ENCODE assay signal across 17 mouse cellular contexts in the genomic region with DNA sequence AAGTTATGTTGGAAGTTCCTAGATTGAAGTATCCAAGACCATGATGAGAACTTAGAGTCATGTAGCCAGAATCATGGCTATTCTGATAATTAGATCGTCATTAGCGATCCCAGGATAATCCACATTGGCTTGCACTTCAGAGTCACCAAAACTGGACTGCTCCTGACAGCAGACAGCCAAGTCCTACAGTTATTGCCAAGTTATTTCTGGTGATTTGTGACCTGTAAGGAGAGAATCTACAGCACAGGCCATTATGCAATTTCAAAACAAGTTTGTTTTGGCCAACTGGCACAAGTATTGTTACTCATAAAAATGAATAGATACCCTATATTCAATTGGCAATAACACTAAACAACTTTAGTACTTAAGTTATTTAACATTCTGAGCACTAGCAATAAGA.
"Had no signal": no experiment of that assay in that cellular context is flagged by ENCODE, and none has a peak within 500 bp of the region (broad histone marks: within the 10 kb centered on the region; RNA-seq: fewer than 3 reads in every experiment).

No protein-coding gene starts in this region.

- H3K9ac ChIP-seq: intestine, embryonic 15.5 days; kidney, embryonic 15.5 days; limb, embryonic 12.5 days; limb, embryonic 15.5 days; liver, embryonic 12.5 days; liver, embryonic 15.5 days; lung, embryonic 15.5 days had no signal

- H3K4me1 ChIP-seq: intestine, embryonic 15.5 days; kidney, embryonic 15.5 days; limb, embryonic 12.5 days; limb, embryonic 15.5 days; liver, embryonic 12.5 days; liver, embryonic 15.5 days; lung, embryonic 15.5 days had no signal

- H3K27me3 ChIP-seq: intestine, embryonic 15.5 days; kidney, embryonic 15.5 days; limb, embryonic 12.5 days; limb, embryonic 15.5 days; liver, embryonic 12.5 days; liver, embryonic 15.5 days; lung, embryonic 15.5 days had no signal

- H3K4me2 ChIP-seq: intestine, embryonic 15.5 days; kidney, embryonic 15.5 days; limb, embryonic 12.5 days; limb, embryonic 15.5 days; liver, embryonic 12.5 days; liver, embryonic 15.5 days; lung, embryonic 15.5 days; midbrain, embryonic 11.5 days had no signal

- H3K27ac ChIP-seq: intestine, embryonic 15.5 days; kidney, embryonic 15.5 days; limb, embryonic 12.5 days; limb, embryonic 15.5 days; liver, embryonic 12.5 days; liver, embryonic 15.5 days; lung, embryonic 15.5 days had no signal

- H3K9me3 ChIP-seq: intestine, embryonic 15.5 days; kidney, embryonic 15.5 days; limb, embryonic 12.5 days; limb, embryonic 15.5 days; liver, embryonic 12.5 days; liver, embryonic 15.5 days; lung, embryonic 15.5 days had no signal

- ATAC-seq: intestine, embryonic 15.5 days; liver, embryonic 12.5 days had no signal

- H3K4me3 ChIP-seq: intestine, embryonic 15.5 days; kidney, embryonic 15.5 days; limb, embryonic 12.5 days; limb, embryonic 15.5 days; liver, embryonic 12.5 days; liver, embryonic 15.5 days; lung, embryonic 15.5 days had no signal

- DNase-seq: kidney, adult 11 months; kidney, adult 8-10 months; kidney, postnatal 10 days; kidney, postnatal 4 days; left cerebral cortex, postnatal 4 days; midbrain, embryonic 14.5 days; spleen, adult 18-20 months; thymus, adult 18-20 months; thymus, postnatal 36 days had no signal

- H3K36me3 ChIP-seq: intestine, embryonic 15.5 days; kidney, embryonic 15.5 days; limb, embryonic 12.5 days; limb, embryonic 15.5 days; liver, embryonic 12.5 days; liver, embryonic 15.5 days; lung, embryonic 15.5 days had no signal
